Mouse (Mus musculus): ENCODE data around the gene Slit3.

DNA sequence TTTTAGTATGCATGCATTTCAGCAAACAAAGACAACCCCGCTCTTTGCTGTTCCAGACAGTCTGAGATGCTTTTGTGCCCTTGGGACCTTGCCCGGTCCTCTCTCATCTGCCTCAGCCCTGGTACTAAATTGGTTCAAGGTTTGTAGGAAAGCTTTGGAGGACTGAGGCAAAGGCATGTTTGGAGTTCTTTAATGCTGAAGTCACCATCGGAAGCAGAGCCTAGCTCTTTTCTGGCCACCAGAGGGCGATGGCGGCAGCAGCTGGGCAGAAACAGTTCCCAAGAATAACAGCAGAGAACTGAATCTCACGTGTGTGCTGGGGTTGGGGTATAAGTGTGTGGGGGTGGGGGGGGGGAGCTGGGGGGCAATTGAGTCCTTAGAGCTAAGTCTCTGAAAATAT, 1.7 kb upstream of the Slit3 start:
- TF ChIP-seq CTCF (IDR thresholded peaks at IDR 0.05; ENCODE audit: low read depth, low read length) (no peak), GATA2 (IDR thresholded peaks at IDR 0.05; ENCODE audit: borderline replicate concordance, low read depth, low read length) (no peak), GATA1 (IDR thresholded peaks at IDR 0.05; ENCODE audit: borderline replicate concordance, low read length) (no peak)

Data from G1E (cell line).